Comparison of ENCODE assay signal across 8 mouse cellular contexts in genomic region chr17:87473736-87474500, GRCm38 (mm10). TPM values are rescaled to one million over a fixed set of nuclear protein-coding genes. Genes with fewer than 3 reads are reported as not detected.
A peak's percentile ranks its signal among the peaks of the same experiment; 100 is the strongest.
DNase-seq lines count a peak whose midpoint lies in the region; ATAC-seq and TF ChIP-seq lines count a peak whose summit lies in the region.

No protein-coding gene starts in this region.

- H3K9ac ChIP-seq in ES-E14 (ENCODE audit: insufficient read depth, low read depth, low read length, poor library complexity, severe bottlenecking): peak overlapping the region; percentile 19
- peak overlapping the region; percentile 40 for H3K9ac ChIP-seq in forebrain, embryonic 11.5 days (ENCODE audit: low read length)
- H3K9ac ChIP-seq in neural tube, embryonic 13.5 days: peak overlapping the region; percentile 61

- intact Hi-C loops in heart, postnatal 10 days (cut with DNase I): no loop called here

- H3K4me3 ChIP-seq in ES-E14 (ENCODE audit: insufficient read depth in 1 of 2, low read depth in 1 of 2, low read length in 2 of 2, poor library complexity in 1 of 2, severe bottlenecking in 1 of 2): peak overlapping the region; percentile 36 to 50
- H3K4me3 ChIP-seq in forebrain, embryonic 11.5 days (ENCODE audit: low read depth, low read length): peak overlapping the region; percentile 25
- peak overlapping the region; percentile 38 for H3K4me3 ChIP-seq in layer of hippocampus, adult 2 months
- peak overlapping the region; percentile 49 for H3K4me3 ChIP-seq in lung, adult 2 months (replicated peaks; ENCODE audit: extremely low read depth, low read depth, low read length)
- H3K4me3 ChIP-seq in neural tube, embryonic 13.5 days: peak overlapping the region; percentile 31

- WGBS in forebrain, embryonic 11.5 days: under 1% methylated on average over 23 of the region's 23 CpGs
- WGBS in lung, adult 2 months: 2% methylated on average over 23 of the region's 23 CpGs
- WGBS in neural tube, embryonic 13.5 days: under 1% methylated on average over 23 of the region's 23 CpGs

- ATAC-seq in forebrain, embryonic 11.5 days (replicated peaks; ENCODE audit: low FRiP score): peak; percentile 80
- peak; percentile 69 for ATAC-seq in neural tube, embryonic 13.5 days (ENCODE audit: low read depth)

- no peak overlapping the region for H3K27ac ChIP-seq in ES-E14 (ENCODE audit: insufficient read depth, low read depth, low read length, poor library complexity, severe bottlenecking)
- H3K27ac ChIP-seq in forebrain, embryonic 11.5 days (ENCODE audit: low read depth, low read length): no peak overlapping the region
- H3K27ac ChIP-seq in layer of hippocampus, adult 2 months: peak overlapping the region; percentile 95
- H3K27ac ChIP-seq in neural tube, embryonic 13.5 days (replicated peaks): peak overlapping the region; percentile 75

- H3K4me2 ChIP-seq in forebrain, embryonic 11.5 days (ENCODE audit: low read depth, low read length, severe bottlenecking): peak overlapping the region; percentile 64
- peak overlapping the region; percentile 65 for H3K4me2 ChIP-seq in neural tube, embryonic 13.5 days

- TF ChIP-seq CTCF in layer of hippocampus, adult 2 months (conservative IDR thresholded peaks at IDR 0.05): no peak
- TF ChIP-seq CTCF in lung, adult 2 months (IDR thresholded peaks at IDR 0.05; ENCODE audit: insufficient read depth, low read length): no peak

- peaks cover 18 to 37% of the 10 kb centered on the region in 2 experiments for H3K4me1 ChIP-seq in ES-E14 (ENCODE audit: control insufficient read depth in 2 of 2, insufficient read depth in 2 of 2, low read length in 2 of 2, poor library complexity in 1 of 2)
- H3K4me1 ChIP-seq in forebrain, embryonic 11.5 days (replicated peaks; ENCODE audit: control insufficient read depth, insufficient read depth, low read length): no peaks in the 10 kb centered on the region
- peaks cover 11% of the 10 kb centered on the region for H3K4me1 ChIP-seq in lung, adult 2 months (ENCODE audit: control insufficient read depth, insufficient read depth, low read length)
- peaks cover 43% of the 10 kb centered on the region for H3K4me1 ChIP-seq in neural tube, embryonic 13.5 days (replicated peaks)

- DNase-seq in ES-E14 (ENCODE audit: low read depth, low spot score): no peak
- peak; percentile 91 for DNase-seq in brain, adult 2 months (ENCODE audit: low read depth, low spot score)
- DNase-seq in forebrain, embryonic 11.5 days (ENCODE audit: low spot score): peak; percentile 70
- peak; percentile 30 to 70 for DNase-seq in heart, postnatal 10 days
- DNase-seq in layer of hippocampus, adult 2 months (ENCODE audit: low spot score in 2 of 2): peak; percentile 56 to 61
- peak; percentile 64 for DNase-seq in lung, adult 2 months
- DNase-seq in c-Kit-positive CD71-positive TER-119-positive erythroid progenitor cells, embryonic 14.5 days (ENCODE audit: low spot score): no peak

- H3K27me3 ChIP-seq in forebrain, embryonic 11.5 days (ENCODE audit: control insufficient read depth, insufficient read depth, low read length): peaks cover 3% of the 10 kb centered on the region; the same call in 1 of the 2 replicates
- H3K27me3 ChIP-seq in neural tube, embryonic 13.5 days: 0 out of 2 replicates have a peak, but pooled peaks cover 2% of the 10 kb centered on the region

- TF ChIP-seq POLR2A in lung, adult 2 months (IDR thresholded peaks at IDR 0.05; ENCODE audit: borderline replicate concordance, extremely low read depth, low read depth, low read length): peak; percentile 43; the same call in 1 of the 2 replicates

- no peaks in the 10 kb centered on the region for H3K9me3 ChIP-seq in ES-E14 (ENCODE audit: control insufficient read depth, insufficient read depth, low read depth, low read length)
- no peaks in the 10 kb centered on the region for H3K9me3 ChIP-seq in forebrain, embryonic 11.5 days (ENCODE audit: control insufficient read depth, low read length)
- no peaks in the 10 kb centered on the region for H3K9me3 ChIP-seq in neural tube, embryonic 13.5 days

- no peaks in the 10 kb centered on the region for H3K36me3 ChIP-seq in ES-E14 (ENCODE audit: control insufficient read depth, insufficient read depth, low read length, poor library complexity, severe bottlenecking)
- no peaks in the 10 kb centered on the region for H3K36me3 ChIP-seq in forebrain, embryonic 11.5 days (ENCODE audit: control insufficient read depth, insufficient read depth, low read length)
- H3K36me3 ChIP-seq in neural tube, embryonic 13.5 days: no peaks in the 10 kb centered on the region

- in situ Hi-C loops in ES-E14 (cut with MboI; ENCODE audit: low sequenced_read_pairs in 2 of 2, unreplicated experiment in 2 of 2): no loop called here

TF ChIP-seq in ES-E14, 5 proteins besides CTCF, POLR2A, EP300 and RAD21:
- TF ChIP-seq ZC3H11A (IDR thresholded peaks at IDR 0.05; ENCODE audit: borderline replicate concordance, low read depth, low read length) (no peak), MAFK (IDR thresholded peaks at IDR 0.05; ENCODE audit: insufficient read depth, low read depth, low read length) (no peak), ZNF384 (IDR thresholded peaks at IDR 0.05; ENCODE audit: low read depth, low read length) (no peak), HCFC1 (IDR thresholded peaks at IDR 0.05; ENCODE audit: borderline replicate concordance, insufficient read depth, low read length) (no peak), CHD2 (IDR thresholded peaks at IDR 0.05; ENCODE audit: low read depth, low read length) (no peak)

RNA-seq across cellular contexts. Expression of gene Calm2, which starts 27.2 kb away (rescaled TPM):
- total RNA-seq in ES-E14 (2012; rRNA removed): 208 and 358 TPM in 2 replicates
- 1,239 and 1,306 TPM in 2 replicates for polyA plus RNA-seq in forebrain, embryonic 11.5 days (2014; fragmentation: Nextera tagmentation; extraction: Ambion mirVana)
- total RNA-seq in heart, postnatal 10 days (2021): 100 to 1,000 TPM; 247 to 257 TPM
- 1,000 to 10,000 TPM; 2,133 to 2,202 TPM for total RNA-seq in layer of hippocampus, adult 2 months (2021)
- 38.8 and 85.2 TPM in 2 replicates for polyA plus RNA-seq in lung, adult 2 months (2012; rRNA removed)
- 2,810 and 2,954 TPM in 2 replicates for polyA plus RNA-seq in neural tube, embryonic 13.5 days (2015; fragmentation: Nextera tagmentation; extraction: Ambion mirVana)

RNA-seq across cellular contexts. Expression of gene Stpg4, which starts 46.4 kb away (rescaled TPM):
- total RNA-seq in ES-E14 (2012; rRNA removed): not detected in 2 replicates
- not detected in 2 replicates for polyA plus RNA-seq in forebrain, embryonic 11.5 days (2014; fragmentation: Nextera tagmentation; extraction: Ambion mirVana)
- not detected for total RNA-seq in heart, postnatal 10 days (2021)
- not detected for total RNA-seq in layer of hippocampus, adult 2 months (2021)
- polyA plus RNA-seq in lung, adult 2 months (2012; rRNA removed): not detected in 2 replicates
- polyA plus RNA-seq in neural tube, embryonic 13.5 days (2015; fragmentation: Nextera tagmentation; extraction: Ambion mirVana): 0.78 TPM in 1 of 2 replicates, not detected in the other

Comparison
In these comparisons a context has a peak if more than half of its experiments do, and no peak if none do; other contexts are left out.
1. DNase-seq: peak in brain, adult 2 months (single experiment), forebrain, embryonic 11.5 days (single experiment), heart, postnatal 10 days (2 of 2), layer of hippocampus, adult 2 months (2 of 2) and lung, adult 2 months (single experiment); none in ES-E14 (single experiment) and c-Kit-positive CD71-positive TER-119-positive erythroid progenitor cells, embryonic 14.5 days (single experiment).
2. H3K27ac ChIP-seq: peak in layer of hippocampus, adult 2 months (single experiment) and neural tube, embryonic 13.5 days (single experiment); none in ES-E14 (single experiment) and forebrain, embryonic 11.5 days (single experiment).
3. Peak in every context shown above with its lines, with median percentiles within 50 percentile points of each other: H3K4me3 ChIP-seq and H3K9ac ChIP-seq.